Mouse (Mus musculus): Measurements from ENCODE around the gene Dnajc4. TPM values are rescaled to one million over a fixed set of nuclear protein-coding genes. Genes with fewer than 3 reads are reported as not detected.
A peak's percentile ranks its signal among the peaks of the same experiment; 100 is the strongest.

Dnajc4 gene
- polyA plus RNA-seq, 1 experiment from 2014 or later: 25.4 TPM

DNA sequence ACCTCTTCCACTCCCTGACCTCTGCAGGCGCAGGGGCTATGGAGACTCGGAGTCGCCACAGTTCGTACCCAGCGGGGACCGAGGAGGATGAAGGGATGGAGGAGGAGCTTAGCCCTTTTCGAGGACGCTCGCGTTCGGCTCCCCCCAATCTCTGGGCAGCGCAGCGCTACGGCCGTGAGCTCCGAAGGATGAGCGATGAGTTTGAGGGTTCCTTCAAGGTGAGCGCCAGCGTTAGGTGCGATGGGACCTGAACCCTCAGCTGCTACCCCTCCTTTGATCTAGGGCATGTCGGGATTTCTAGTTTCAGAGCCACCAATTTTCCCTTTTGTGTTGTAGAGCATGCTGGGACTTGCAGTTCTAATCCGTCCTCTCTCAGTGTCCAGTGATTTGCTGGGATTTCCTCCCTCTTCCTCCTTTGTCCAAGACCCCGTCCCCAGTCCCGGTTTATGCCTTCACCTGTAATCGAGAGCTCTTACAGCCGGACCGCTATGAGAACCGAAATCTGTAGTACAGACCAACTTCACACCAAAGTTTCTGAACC is 41.7 kb downstream of the Dnajc4 start:
- Histone ChIP-seq H3K4me2 (replicated peaks) (peak overlapping the region; percentile 99), H3K27ac (peak overlapping the region; percentile 97), H3K4me1 (replicated peaks) (peaks cover 25% of the 10 kb centered on the region), H3K9me3 (no peaks in the 10 kb centered on the region), H3K4me3 (replicated peaks) (peak overlapping the region; percentile 62), H3K9ac (replicated peaks) (peak overlapping the region; percentile 84), H3K36me3 (peaks cover 15% of the 10 kb centered on the region; the same call in 1 of the 2 replicates), H3K27me3 (no peaks in the 10 kb centered on the region)
- under 1% methylated on average over 28 of the region's 28 CpGs for WGBS
- ATAC-seq: peak; percentile 52

DNA sequence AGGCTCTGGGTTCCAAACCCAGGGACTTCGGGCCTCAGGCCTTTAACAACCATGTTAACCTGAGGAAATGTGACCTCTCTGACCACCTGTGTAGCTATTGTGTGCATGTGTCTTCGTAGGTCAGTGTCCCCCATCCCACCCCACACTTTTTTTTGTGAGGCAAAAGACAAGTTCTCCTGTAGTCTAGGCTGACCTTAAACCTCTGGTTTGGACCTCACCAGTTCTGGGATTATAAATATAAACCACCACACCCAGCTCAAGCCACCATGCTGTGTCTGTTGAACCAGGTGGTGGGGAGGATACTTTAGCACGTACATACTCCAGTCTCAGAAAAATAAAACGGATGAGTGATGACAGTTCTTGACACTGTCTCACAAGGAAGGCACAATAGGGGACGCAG is 42.4 kb downstream of the Dnajc4 start:
- H3K4me1 ChIP-seq (replicated peaks): peaks cover 25% of the 10 kb centered on the region
- H3K36me3 ChIP-seq: peaks cover 12% of the 10 kb centered on the region; the same call in 1 of the 2 replicates
- WGBS: 53% methylated on average over 5 of the region's 5 CpGs
- peak overlapping the region; percentile 99 for H3K4me2 ChIP-seq (replicated peaks)
- peak overlapping the region; percentile 84 for H3K9ac ChIP-seq (replicated peaks)
- ATAC-seq: no peak
- H3K27ac ChIP-seq: peak overlapping the region; percentile 97
- H3K9me3 ChIP-seq: no peaks in the 10 kb centered on the region
- H3K4me3 ChIP-seq (replicated peaks): peak overlapping the region; percentile 62
- H3K27me3 ChIP-seq: no peaks in the 10 kb centered on the region

GRCm38 (mm10) chr19:6949532-6949931 is 42.8 kb downstream of the Dnajc4 start:
- H3K9me3 ChIP-seq: no peaks in the 10 kb centered on the region
- WGBS: 91% methylated on average over 5 of the region's 5 CpGs
- H3K27ac ChIP-seq: no peak overlapping the region
- no peaks in the 10 kb centered on the region for H3K27me3 ChIP-seq
- no peak overlapping the region; the same call in 1 of the 2 replicates for H3K4me3 ChIP-seq (replicated peaks)
- peaks cover 9% of the 10 kb centered on the region; the same call in 1 of the 2 replicates for H3K36me3 ChIP-seq
- no peak overlapping the region for H3K9ac ChIP-seq (replicated peaks)
- H3K4me1 ChIP-seq (replicated peaks): peaks cover 25% of the 10 kb centered on the region
- ATAC-seq: no peak
- peak overlapping the region; percentile 99; the same call in 1 of the 2 replicates for H3K4me2 ChIP-seq (replicated peaks)

DNA sequence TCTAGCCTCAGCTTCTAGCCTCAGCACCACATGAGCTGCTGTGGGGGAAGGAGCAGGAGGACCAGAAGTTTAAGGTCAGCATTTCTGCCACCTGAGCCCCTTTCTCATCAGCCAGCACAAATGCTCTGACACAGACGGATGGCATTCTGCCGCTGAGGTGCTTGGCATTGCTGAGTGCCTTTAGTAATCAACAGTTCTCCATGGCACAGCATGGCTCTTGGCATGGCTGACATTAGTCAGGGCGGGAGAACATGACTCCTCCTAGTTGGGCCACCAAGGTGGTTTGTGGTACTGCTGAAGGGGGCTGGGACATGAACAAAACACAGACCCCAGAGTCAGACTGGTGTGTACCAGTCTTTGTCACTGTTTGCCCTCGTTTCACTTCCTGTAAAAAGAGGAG is 44.2 kb downstream of the Dnajc4 start:
- Histone ChIP-seq H3K4me2 (replicated peaks) (no peak overlapping the region), H3K36me3 (peaks cover 4% of the 10 kb centered on the region; the same call in 1 of the 2 replicates), H3K4me1 (replicated peaks) (peaks cover 31% of the 10 kb centered on the region), H3K4me3 (replicated peaks) (no peak overlapping the region), H3K9me3 (no peaks in the 10 kb centered on the region), H3K27me3 (no peaks in the 10 kb centered on the region), H3K27ac (no peak overlapping the region), H3K9ac (replicated peaks) (no peak overlapping the region)
- 86% methylated on average over 4 of the region's 4 CpGs for WGBS
- no peak for ATAC-seq

GRCm38 (mm10) chr19:6947742-6948141 is 44.6 kb downstream of the Dnajc4 start:
- peaks cover 31% of the 10 kb centered on the region for H3K4me1 ChIP-seq (replicated peaks)
- WGBS: 64% methylated on average over 4 of the region's 4 CpGs
- H3K4me3 ChIP-seq (replicated peaks): no peak overlapping the region
- H3K36me3 ChIP-seq: peaks cover 4% of the 10 kb centered on the region; the same call in 1 of the 2 replicates
- H3K27ac ChIP-seq: no peak overlapping the region
- H3K4me2 ChIP-seq (replicated peaks): no peak overlapping the region
- no peaks in the 10 kb centered on the region for H3K9me3 ChIP-seq
- H3K9ac ChIP-seq (replicated peaks): no peak overlapping the region
- no peaks in the 10 kb centered on the region for H3K27me3 ChIP-seq
- ATAC-seq: no peak

DNA sequence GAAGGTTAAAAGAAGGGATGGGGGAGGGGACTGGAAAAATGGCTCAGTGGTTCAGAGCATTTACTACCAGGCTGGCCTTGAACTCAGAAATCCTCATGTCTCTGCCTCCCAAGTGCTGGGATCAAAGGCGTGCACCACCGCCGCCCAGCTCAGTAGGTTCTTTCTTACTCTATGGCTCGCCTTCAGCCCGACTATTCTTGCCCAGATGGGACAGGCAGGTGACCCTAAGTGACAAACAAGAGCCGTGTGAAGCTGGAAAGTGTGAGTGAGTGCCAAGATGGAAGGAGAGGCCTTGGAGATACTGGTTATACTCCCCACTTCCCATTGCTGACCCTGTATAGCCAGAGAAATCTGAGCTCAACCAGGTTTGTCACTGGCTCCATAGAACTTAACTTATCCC is 48.7 kb downstream of the Dnajc4 start:
- Histone ChIP-seq H3K36me3 (peaks cover 4% of the 10 kb centered on the region; the same call in 1 of the 2 replicates), H3K27me3 (no peaks in the 10 kb centered on the region), H3K9me3 (no peaks in the 10 kb centered on the region), H3K4me3 (replicated peaks) (no peak overlapping the region), H3K27ac (no peak overlapping the region), H3K4me1 (replicated peaks) (peaks cover 38% of the 10 kb centered on the region), H3K4me2 (replicated peaks) (no peak overlapping the region), H3K9ac (replicated peaks) (no peak overlapping the region)
- 95% methylated on average over 6 of the region's 6 CpGs for WGBS
- ATAC-seq: no peak

DNA sequence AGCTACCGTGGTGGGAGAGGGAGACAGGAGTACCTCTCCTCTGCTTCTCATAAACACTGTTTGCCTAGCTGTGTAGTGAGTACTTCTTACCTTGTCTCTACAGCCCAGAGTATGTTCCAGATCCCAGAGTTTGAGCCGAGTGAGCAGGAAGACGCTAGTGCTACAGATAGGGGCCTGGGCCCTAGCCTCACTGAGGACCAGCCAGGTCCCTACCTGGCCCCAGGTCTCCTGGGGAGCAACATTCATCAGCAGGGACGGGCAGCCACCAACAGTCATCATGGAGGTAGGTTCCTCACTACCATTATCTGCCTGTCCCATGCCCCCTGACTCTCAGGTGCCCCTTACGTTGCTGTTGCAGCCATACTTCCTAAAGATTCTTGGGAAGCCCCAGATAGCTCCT is 49.6 kb downstream of the Dnajc4 start:
- Histone ChIP-seq H3K4me1 (replicated peaks) (peaks cover 47% of the 10 kb centered on the region), H3K27ac (peak overlapping the region; percentile 98), H3K27me3 (no peaks in the 10 kb centered on the region), H3K4me2 (replicated peaks) (peak overlapping the region; percentile 99), H3K4me3 (replicated peaks) (peak overlapping the region; percentile 83), H3K9ac (replicated peaks) (peak overlapping the region; percentile 96), H3K36me3 (peaks cover 10% of the 10 kb centered on the region), H3K9me3 (no peaks in the 10 kb centered on the region)
- 21% methylated on average over 5 of the region's 5 CpGs for WGBS
- ATAC-seq: peak; percentile 21

- Histone ChIP-seq H3K27me3 (no peaks in the 10 kb centered on the region), H3K36me3 (peaks cover 13% of the 10 kb centered on the region), H3K9ac (replicated peaks) (peak within 1 kb of the TSS; percentile 96), H3K4me3 (replicated peaks) (peak within 1 kb of the TSS; percentile 83), H3K4me1 (replicated peaks) (peaks cover 50% of the 10 kb centered on the region), H3K27ac (peak within 1 kb of the TSS; percentile 98), H3K4me2 (replicated peaks) (peak within 1 kb of the TSS; percentile 99), H3K9me3 (no peaks in the 10 kb centered on the region)
- ATAC-seq: peak; percentile 85
- under 1% methylated on average over 27 of the region's 27 CpGs for WGBS
Measured at GRCm38 (mm10) chr19:6942249-6942691, 50.1 kb downstream of the Dnajc4 start, which contains the start of gene Gpr137. TSS of gene Gpr137 (minus strand) at chr19:6942480.

DNA sequence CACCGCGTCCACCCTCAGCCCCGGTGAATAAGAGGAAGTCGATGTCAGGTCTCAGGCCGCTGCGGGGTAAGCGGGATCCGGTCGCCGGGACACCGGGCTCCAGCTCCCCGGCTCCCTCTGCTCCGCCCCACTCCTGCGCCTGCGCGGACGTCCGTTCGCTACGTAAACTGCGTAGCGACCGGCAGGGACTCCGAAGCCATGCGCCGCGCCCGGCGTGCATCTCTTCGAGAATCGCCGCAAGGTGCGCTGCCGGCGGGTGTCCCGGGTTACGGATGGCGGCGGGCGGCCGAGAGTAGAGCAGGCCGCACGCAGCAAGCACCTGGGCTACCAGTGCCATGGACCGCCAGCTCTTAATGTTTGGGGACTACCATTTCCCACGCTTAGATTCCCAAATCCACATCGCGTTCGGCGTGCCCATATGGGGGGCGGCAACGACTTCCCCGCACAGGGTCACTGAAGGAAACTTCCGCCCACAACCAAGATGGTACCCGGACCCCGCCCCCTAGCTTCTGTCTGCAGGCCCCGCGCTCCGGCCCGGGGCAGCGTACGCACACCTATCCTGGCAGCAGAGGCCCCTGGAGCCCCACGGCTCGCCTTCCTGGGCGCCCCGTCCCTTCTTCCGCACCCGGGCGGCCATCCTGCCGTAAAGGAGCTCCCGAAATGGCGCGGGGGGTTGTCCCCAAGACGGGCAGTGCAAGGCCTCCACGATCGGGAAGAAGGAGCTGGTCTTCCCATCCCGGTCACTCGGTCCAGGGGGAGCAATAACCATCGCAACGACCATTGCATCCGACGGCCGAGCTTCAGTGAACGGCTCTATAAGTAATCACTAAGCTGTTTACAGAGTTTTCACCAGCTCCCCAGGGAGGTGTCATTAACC is 50.8 kb downstream of the Dnajc4 start, which contains the start of gene Bad:
Bad (plus strand) TSS at position 490 of the 877 bp plus-strand sequence.
- Histone ChIP-seq H3K4me1 (replicated peaks) (peaks cover 50% of the 10 kb centered on the region), H3K9ac (replicated peaks) (peak within 1 kb of the TSS; percentile 96), H3K27ac (peak within 1 kb of the TSS; percentile 98), H3K9me3 (no peaks in the 10 kb centered on the region), H3K27me3 (no peaks in the 10 kb centered on the region), H3K36me3 (peaks cover 13% of the 10 kb centered on the region), H3K4me2 (replicated peaks) (peak within 1 kb of the TSS; percentile 99), H3K4me3 (replicated peaks) (peak within 1 kb of the TSS; percentile 83)
- WGBS: under 1% methylated on average over 83 of the region's 83 CpGs
- ATAC-seq: peak; percentile 83

GRCm38 (mm10) chr19:6940396-6941351 is 51.7 kb downstream of the Dnajc4 start:
- Histone ChIP-seq H3K27me3 (peaks cover 8% of the 10 kb centered on the region), H3K4me1 (replicated peaks) (peaks cover 50% of the 10 kb centered on the region), H3K9ac (replicated peaks) (peak overlapping the region; percentile 96), H3K27ac (peak overlapping the region; percentile 98), H3K36me3 (peaks cover 12% of the 10 kb centered on the region), H3K4me2 (replicated peaks) (peak overlapping the region; percentile 99), H3K4me3 (replicated peaks) (peak overlapping the region; percentile 83), H3K9me3 (no peaks in the 10 kb centered on the region)
- 22% methylated on average over 29 of the region's 29 CpGs for WGBS
- ATAC-seq: peak; percentile 60

Measured in midbrain, embryonic 13.5 days (tissue).